In the genomic region with DNA sequence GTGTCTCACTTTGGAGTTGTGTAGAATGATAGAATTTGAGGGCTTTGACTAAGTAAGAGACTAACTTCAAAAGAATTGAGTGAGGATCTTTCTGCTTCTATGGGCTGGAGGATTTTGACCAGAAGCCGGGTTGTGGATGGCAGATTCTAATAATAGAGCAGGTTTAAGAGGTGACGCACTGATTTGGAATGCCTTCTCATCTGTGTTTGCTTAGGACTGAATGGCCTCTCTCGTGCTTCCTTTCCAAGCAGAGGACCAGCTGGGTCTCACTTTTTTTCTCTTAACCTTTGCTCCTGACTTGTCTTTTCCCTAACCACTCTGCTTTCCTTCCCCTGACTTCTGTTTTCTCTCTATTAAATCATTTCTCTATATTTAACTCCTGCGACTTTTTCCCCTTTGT, we compare ENCODE assay signal across 10 mouse cellular contexts.
DNase-seq lines count a peak whose midpoint lies in the region; ATAC-seq and TF ChIP-seq lines count a peak whose summit lies in the region.
"Had no signal": no experiment of that assay in that cellular context is flagged by ENCODE, and none has a peak within 500 bp of the region (broad histone marks: within the 10 kb centered on the region; RNA-seq: fewer than 3 reads in every experiment).

No protein-coding gene starts in this region.

- no peak overlapping the region for H3K9ac ChIP-seq in heart, embryonic 13.5 days
- no peak overlapping the region for H3K9ac ChIP-seq in limb, embryonic 14.5 days (ENCODE audit: low read depth, low read length, severe bottlenecking)
- H3K9ac ChIP-seq: liver, embryonic 14.5 days; neural tube, embryonic 15.5 days had no signal

- no peak for ATAC-seq in heart, embryonic 13.5 days (ENCODE audit: extremely low read depth, insufficient number of reproducible peaks, low FRiP score, low TSS enrichment)
- no peak for ATAC-seq in limb, embryonic 14.5 days (ENCODE audit: low FRiP score, low read depth)
- no peak for ATAC-seq in CD4-positive, CD25-positive, alpha-beta regulatory T cell, adult 4 months

- WGBS in heart, embryonic 13.5 days = 25% methylated on average over 4 of the region's 4 CpGs
- 20% methylated on average over 4 of the region's 4 CpGs for WGBS in limb, embryonic 14.5 days

- peak overlapping the region; percentile 86 for H3K27ac ChIP-seq in heart, embryonic 13.5 days (replicated peaks)
- H3K27ac ChIP-seq in limb, embryonic 14.5 days (replicated peaks; ENCODE audit: low read depth, low read length) = peak overlapping the region; percentile 58
- H3K27ac ChIP-seq: liver, embryonic 14.5 days had no signal

- peaks cover 37% of the 10 kb centered on the region for H3K4me1 ChIP-seq in heart, embryonic 13.5 days
- H3K4me1 ChIP-seq in limb, embryonic 14.5 days (ENCODE audit: control insufficient read depth, insufficient read depth, low read length) = peaks cover 38% of the 10 kb centered on the region
- H3K4me1 ChIP-seq: neural tube, embryonic 15.5 days had no signal

- no peaks in the 10 kb centered on the region for H3K27me3 ChIP-seq in heart, embryonic 13.5 days (replicated peaks)
- H3K27me3 ChIP-seq in limb, embryonic 14.5 days (ENCODE audit: control insufficient read depth, insufficient read depth, low read length) = no peaks in the 10 kb centered on the region
- H3K27me3 ChIP-seq: neural tube, embryonic 15.5 days had no signal

- peaks cover 2% of the 10 kb centered on the region; the same call in 1 of the 2 replicates for H3K36me3 ChIP-seq in heart, embryonic 13.5 days
- no peaks in the 10 kb centered on the region for H3K36me3 ChIP-seq in limb, embryonic 14.5 days (ENCODE audit: control insufficient read depth, insufficient read depth, low read length)
- H3K36me3 ChIP-seq: neural tube, embryonic 15.5 days had no signal

- DNase-seq in adrenal gland, adult (ENCODE audit: inconsistent age in 2 of 2, low spot score in 1 of 2) = peak; percentile 42 to 82
- no peak for DNase-seq in adrenal gland, postnatal 25 days
- DNase-seq in Muller cell, postnatal 12 days (ENCODE audit: inconsistent ontology term) = peak; percentile 94
- DNase-seq in limb, embryonic 14.5 days (ENCODE audit: low spot score) = peak; percentile 70
- no peak for DNase-seq in layer of hippocampus, adult 11-12 months (ENCODE audit: low spot score)
- no peak for DNase-seq in left cerebral cortex, adult 11 months (ENCODE audit: low spot score)

- H3K4me3 ChIP-seq in heart, embryonic 13.5 days = no peak overlapping the region
- no peak overlapping the region for H3K4me3 ChIP-seq in limb, embryonic 14.5 days (replicated peaks; ENCODE audit: low read length)
- H3K4me3 ChIP-seq: neural tube, embryonic 15.5 days had no signal

- no peaks in the 10 kb centered on the region for H3K9me3 ChIP-seq in heart, embryonic 13.5 days
- H3K9me3 ChIP-seq in limb, embryonic 14.5 days (ENCODE audit: control insufficient read depth, low read length) = no peaks in the 10 kb centered on the region
- H3K9me3 ChIP-seq: neural tube, embryonic 15.5 days had no signal

- H3K4me2 ChIP-seq in heart, embryonic 13.5 days = peak overlapping the region; percentile 42; the same call in 1 of the 2 replicates
- no peak overlapping the region for H3K4me2 ChIP-seq in limb, embryonic 14.5 days (replicated peaks; ENCODE audit: low read depth, low read length, severe bottlenecking)
- H3K4me2 ChIP-seq: neural tube, embryonic 15.5 days had no signal

- no peak for TF ChIP-seq POLR2A in limb, embryonic 14.5 days (IDR thresholded peaks at IDR 0.05; ENCODE audit: borderline replicate concordance, extremely low read depth, insufficient read depth, insufficient read length)

Comparison
In these comparisons a context has a peak if more than half of its experiments do, and no peak if none do; other contexts are left out.
1. DNase-seq: peak in adrenal gland, adult (2 of 2), Muller cell, postnatal 12 days (single experiment) and limb, embryonic 14.5 days (single experiment); none in adrenal gland, postnatal 25 days (single experiment), layer of hippocampus, adult 11-12 months (single experiment) and left cerebral cortex, adult 11 months (single experiment).